Mouse (Mus musculus): Measurements from ENCODE around the gene Nub1. TPM values are rescaled to one million over a fixed set of nuclear protein-coding genes. Genes with fewer than 3 reads are reported as not detected.

Nub1 gene
- total RNA-seq, 2 experiments from 2014 or later: 24.0 to 25.2 TPM

DNA sequence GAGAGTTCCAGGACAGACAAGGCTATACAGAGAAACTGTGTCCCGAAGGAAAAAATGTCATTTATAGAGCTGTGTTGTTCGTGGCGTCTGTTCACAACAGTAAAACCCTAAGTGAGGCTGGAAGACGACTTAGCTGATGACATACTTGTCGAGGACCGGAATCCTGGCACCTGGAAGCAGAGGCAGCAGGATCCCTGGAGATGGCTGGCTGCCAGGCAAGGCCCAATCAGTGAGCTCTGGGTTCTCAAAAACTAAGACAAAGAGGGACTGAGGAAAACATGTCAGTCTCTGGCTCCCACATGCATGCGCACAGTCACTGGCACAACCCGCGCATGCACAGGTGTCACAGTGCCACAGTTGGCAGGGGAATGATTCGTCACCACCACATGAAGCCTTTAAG, 52.3 kb downstream of the Nub1 start:
- ATAC-seq (replicated peaks; ENCODE audit: low FRiP score, poor library complexity, severe bottlenecking): no peak

DNA sequence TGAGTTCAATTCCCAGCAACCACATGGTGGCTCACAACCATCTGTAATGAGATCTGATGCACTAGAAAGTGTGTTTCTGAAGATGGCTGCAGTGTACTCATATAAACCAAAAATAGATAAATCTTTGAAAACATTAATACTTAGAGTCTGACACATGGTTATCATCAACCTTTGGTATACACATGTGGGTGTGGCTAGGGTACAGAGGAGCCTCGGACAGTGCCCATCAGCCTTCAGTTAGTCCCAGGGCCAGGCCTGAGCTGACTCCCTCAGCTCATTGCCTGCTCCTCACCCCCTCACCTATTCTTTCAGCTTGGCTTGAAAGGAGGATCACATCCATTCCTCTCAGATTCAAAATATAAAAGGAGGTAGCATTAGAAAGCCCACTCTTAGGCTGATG, 53.2 kb downstream of the Nub1 start:
- no peak for ATAC-seq (replicated peaks; ENCODE audit: low FRiP score, poor library complexity, severe bottlenecking)

DNA sequence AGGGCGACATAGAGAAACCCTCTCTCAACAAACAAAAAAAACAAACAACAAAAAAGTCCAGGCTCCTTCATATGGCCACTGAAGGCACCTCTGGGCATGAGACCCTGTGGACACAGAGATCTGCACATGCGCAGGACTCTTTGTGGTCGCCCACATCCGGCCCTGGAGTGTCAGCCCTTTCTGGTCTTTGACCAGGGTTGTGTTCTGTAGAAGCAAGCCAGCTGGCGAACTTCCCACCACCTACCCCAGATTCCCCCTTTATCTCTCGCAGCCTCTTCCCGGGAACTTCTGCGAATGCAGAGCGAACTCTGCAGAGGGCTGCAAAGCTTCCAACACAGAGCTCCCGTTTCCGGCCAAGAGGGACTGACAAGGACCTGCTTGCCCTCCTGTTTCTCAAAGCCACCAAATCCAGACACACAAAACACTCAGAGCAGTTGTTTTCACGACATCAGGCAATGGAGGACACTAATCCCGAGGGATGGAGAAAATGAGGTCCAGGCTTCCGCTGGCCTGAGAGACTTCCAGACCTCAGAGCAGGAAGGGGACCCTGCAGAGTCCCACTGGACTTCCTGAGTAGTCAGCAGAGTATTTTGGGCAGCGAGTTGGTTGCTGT, 53.9 kb downstream of the Nub1 start:
- ATAC-seq (replicated peaks; ENCODE audit: low FRiP score, poor library complexity, severe bottlenecking): no peak

DNA sequence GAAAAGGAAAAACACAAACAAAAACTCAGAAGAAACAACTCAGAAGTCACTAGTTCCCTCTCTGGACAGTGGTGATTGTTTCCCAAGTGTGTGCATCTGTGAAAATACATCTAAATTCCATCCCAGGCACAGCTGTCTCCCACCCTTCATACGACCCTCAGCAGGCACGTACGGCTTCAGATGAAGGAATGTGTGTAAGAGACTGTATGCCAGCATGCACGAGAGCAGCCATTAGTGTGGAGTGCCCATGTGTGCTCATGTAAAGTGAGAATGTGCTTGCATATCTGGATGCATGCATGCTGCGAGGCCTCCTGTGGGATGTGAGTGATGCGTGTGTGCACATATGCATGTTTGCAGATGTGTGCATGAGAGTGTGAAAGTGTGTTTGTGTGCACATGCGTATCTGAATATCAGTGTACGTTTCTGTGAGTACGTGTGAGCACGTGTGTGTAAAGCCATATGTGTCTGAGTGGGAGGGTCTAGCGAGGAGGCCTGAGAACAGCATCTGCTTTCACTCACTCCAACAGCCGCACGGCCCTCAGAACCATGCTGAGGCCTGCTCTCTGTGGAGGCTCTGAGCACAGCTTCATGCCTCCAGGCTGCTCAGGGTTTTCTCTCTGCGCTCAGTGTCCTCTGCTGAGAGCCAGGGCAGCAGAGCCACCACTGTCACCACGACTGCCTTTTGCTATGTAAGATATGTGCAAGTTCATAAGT, 56.0 kb downstream of the Nub1 start:
- ATAC-seq (replicated peaks; ENCODE audit: low FRiP score, poor library complexity, severe bottlenecking): no peak

DNA sequence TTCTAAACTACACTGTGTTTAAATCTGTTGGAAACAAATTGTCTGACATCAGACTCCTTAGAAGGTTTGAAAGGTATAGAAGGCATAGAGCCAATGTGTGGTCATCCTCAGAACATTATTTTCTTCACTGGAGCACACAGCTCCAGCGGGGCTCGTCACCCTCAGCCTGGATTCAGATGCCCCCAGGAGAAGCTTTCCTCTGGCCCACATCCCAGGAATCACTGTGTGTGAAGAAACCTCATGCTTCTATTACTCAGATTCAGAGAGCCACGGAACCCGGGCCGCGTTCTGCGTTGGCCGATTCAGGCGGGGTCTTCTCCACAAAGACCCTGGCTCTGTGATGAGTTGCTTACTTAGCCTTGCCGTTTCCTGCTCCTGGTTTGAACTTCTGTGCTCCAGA, 58.6 kb downstream of the Nub1 start:
- ATAC-seq (replicated peaks; ENCODE audit: low FRiP score, poor library complexity, severe bottlenecking): no peak

DNA sequence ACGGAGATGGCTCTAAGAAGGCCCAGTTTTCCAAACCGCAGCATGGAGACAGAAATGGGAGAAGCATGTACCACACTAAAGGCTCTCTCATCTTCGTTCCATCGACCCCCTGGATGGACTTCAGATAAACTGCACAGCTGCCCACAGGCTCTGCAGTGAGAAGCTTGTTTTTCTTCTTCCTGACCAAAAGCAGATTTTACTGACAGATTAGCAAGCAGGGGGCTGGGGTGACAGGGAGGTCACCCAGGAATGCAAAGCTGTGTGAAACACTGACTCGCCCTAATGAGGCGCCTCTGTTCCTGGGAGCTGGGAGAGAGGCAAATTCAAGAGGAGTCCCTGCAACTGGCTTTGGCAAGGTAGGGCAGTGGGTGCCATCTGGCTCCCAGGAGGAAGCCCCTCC, 62.2 kb downstream of the Nub1 start:
- no peak for ATAC-seq (replicated peaks; ENCODE audit: low FRiP score, poor library complexity, severe bottlenecking)

DNA sequence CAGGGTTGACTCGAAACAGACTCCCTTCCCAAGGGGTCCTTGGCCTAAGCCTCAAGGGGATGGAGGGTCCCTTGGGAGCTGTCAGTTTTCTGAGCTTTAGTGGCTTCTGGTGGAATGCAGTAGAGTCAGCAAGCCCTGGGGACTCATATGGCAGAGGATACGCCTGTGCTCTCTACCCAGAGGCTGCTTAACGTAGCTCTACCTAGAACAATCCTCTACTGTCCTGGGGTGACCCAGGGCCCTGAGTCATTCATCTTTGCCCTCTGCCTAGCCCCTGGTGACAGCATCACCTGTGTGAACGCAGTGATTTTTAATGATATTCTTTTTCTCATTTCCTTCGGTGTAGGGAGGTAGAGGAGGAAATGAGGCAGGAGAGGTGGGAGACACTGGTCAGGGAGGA, 64.4 kb downstream of the Nub1 start:
- no peak for ATAC-seq (replicated peaks; ENCODE audit: low FRiP score, poor library complexity, severe bottlenecking)

DNA sequence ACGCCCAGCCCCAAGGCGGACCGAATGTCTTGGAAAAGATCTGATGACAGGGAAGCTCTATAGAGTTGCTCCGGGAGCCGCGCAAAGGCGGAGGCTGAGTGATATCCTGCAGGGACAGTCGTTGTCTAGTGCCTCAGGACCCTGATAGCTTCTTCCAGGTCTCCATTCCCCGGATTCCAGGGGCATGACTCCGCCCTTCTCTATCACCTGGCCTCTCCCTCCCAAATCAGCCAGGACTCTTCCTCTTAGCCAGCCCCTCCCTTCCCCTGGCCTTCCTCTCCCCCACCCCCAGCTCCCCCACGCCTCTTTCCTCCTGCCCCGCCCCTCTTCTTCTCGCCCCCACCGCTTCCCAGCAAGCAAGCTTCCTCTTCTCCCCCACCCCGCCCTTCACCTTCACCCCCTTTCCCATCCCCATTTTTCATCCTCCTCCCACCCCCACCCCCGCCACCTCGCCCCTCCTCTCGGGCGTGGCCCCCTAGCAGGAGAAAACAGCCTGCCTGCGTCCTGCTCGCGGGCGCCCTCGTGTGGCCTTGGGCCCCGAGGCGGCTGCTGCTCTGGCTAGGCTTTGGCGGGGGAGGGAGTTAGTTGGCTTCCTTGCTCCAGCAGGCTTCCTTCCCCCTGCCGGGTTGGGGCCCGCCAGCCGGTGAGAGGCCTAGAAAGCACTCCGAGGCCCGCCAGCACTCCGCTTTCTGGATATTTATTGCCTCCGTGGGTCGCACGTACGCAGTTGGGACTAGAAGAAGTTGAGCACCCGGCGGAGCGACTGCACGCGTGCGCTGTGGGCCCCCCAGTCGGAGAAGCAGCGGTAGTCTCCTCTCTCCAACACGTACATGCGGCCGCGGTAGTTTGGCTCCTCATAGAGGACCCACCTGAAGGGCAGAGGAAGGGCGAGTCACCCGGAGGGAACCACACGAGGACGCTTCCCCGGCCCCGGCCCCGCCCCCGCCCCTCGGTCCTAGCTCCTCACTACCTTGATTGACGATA, 65.3 kb downstream of the Nub1 start:
- no peak for ATAC-seq (replicated peaks; ENCODE audit: low FRiP score, poor library complexity, severe bottlenecking)

DNA sequence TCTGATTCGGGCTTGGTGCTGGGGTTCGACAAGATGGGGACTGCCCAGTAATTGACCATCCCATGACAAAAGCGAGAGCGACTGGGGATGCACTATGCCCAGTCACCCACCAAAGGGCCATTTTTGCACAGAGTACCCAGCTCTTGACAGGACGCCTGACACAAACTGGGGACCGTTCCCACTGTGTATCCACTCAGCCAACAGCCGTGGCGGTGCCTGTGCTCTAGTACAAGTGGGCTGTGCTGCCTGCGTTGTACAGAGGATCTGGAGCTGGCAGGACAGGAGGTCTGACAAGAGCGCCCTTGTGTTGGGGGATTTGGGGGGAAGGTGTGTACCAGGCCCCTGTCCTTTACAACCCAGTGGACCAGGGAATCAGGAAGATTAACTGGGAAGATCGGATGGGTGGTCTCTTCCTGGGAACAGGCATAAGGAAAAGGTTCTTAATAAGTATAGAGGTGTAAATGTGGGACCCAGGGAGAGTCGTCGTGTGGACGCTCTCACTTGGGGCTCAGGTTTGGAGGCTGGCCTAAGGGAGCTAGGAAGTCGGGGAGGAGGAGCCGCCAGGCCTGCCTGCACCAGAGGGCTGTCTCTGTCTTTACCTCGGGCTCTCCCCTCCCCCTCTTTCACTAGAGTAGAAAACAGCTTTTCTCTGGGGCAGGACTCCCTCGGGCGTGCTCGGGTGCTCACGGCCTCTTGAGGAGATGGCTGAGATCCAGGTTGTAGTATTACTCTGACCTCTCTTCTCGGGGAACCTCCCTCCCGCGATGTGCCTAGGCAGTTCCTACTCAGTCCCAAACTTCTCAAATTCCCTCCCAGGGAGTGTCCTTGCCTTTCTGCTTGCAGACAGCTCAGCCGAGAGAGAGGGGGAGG, 66.2 kb downstream of the Nub1 start:
- no peak for ATAC-seq (replicated peaks; ENCODE audit: low FRiP score, poor library complexity, severe bottlenecking)

DNA sequence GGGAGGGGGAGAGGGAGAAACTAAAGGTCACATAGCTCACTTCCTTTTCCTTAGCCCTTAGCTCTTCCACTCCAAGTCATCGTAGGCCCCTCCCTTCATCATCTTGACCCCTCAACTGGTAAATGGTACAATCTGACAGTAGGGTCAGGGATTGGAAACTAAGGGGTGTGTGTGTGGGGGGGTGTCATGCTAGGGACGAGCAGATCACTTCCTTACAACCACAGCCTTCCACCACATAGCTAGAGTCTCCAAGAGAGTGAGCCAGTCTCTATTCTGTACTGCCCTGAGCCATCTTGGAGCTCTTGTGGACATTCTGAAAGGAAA, 66.8 kb downstream of the Nub1 start:
- ATAC-seq (replicated peaks; ENCODE audit: low FRiP score, poor library complexity, severe bottlenecking): no peak

DNA sequence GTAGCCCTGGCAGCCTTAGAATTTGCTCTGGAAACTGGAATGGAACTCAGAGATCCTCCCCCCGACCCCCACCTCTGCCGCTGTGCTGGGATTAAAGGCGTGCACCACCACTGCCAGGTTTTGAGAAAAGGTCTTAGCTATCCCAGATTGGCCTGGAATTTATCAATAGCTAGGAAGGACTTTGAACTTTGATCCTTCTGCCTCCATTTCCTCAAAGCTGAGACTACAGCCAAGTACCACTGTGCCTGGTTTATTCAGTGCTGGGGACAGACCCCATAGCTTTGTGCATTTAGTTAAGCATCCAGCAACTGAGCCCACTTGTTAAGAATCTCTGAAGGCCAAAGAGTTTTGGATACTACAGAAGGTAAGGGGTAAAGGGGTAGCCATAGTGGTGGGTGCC, 71.6 kb downstream of the Nub1 start:
- no peak for ATAC-seq (replicated peaks; ENCODE audit: low FRiP score, poor library complexity, severe bottlenecking)

DNA sequence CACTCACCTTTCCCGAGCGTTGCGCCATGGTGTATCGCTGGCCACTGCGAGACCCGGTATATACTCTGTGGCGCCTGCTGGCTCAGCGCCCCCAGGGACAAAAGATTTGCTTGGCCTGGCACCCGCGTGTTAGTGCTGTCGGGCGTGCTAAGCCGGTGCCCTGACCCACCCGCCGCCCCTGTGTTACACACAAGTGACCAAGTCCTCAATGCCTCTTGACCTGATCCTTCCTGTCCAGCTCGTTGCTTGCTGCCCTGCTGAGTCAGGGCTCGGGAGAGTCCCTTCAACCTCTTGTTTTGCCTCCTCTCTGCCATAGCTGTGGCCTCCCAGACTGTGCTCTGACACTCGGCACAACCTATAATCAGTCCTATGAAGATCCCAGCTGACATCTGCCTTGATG, 72.5 kb downstream of the Nub1 start, which contains the start of gene Crygn:
Crygn (minus strand) TSS at position 193 of the 400 bp plus-strand sequence.
- peak; percentile 49; the same call in 1 of the 2 replicates for ATAC-seq (replicated peaks; ENCODE audit: low FRiP score, poor library complexity, severe bottlenecking)

Other genes starting within 250 kb of the Nub1 start
- gene Fastk, start 240.2 kb upstream of the Nub1 start, total RNA-seq (2015; ENCODE audit: low replicate concordance): 37.1 and 78.4 TPM in 2 replicates
- gene Fastk, start 240.2 kb upstream of the Nub1 start, total RNA-seq (2017; ENCODE audit: low replicate concordance): 15.8 and 32.3 TPM in 2 replicates
- 5.4 TPM in 1 of 2 replicates, not detected in the other for gene Tmub1, start 237.7 kb upstream of the Nub1 start, total RNA-seq (2015; ENCODE audit: low replicate concordance)
- 0.64 and 12.8 TPM in 2 replicates for gene Tmub1, start 237.7 kb upstream of the Nub1 start, total RNA-seq (2017; ENCODE audit: low replicate concordance)
- 9.6 and 10.5 TPM in 2 replicates for gene Agap3, start 233.4 kb upstream of the Nub1 start, total RNA-seq (2015; ENCODE audit: low replicate concordance)
- 14.1 and 23.0 TPM in 2 replicates for gene Agap3, start 233.4 kb upstream of the Nub1 start, total RNA-seq (2017; ENCODE audit: low replicate concordance)
- gene Gbx1, start 158.3 kb upstream of the Nub1 start, total RNA-seq (2015; ENCODE audit: low replicate concordance): not detected in 2 replicates
- gene Gbx1, start 158.3 kb upstream of the Nub1 start, total RNA-seq (2017; ENCODE audit: low replicate concordance): not detected in 2 replicates
- not detected in 2 replicates for gene Asb10, start 144.6 kb upstream of the Nub1 start, total RNA-seq (2015; ENCODE audit: low replicate concordance)
- gene Asb10, start 144.6 kb upstream of the Nub1 start, total RNA-seq (2017; ENCODE audit: low replicate concordance): not detected in 2 replicates
- not detected in 2 replicates for gene 4931409K22Rik, start 128.7 kb upstream of the Nub1 start, total RNA-seq (2015; ENCODE audit: low replicate concordance)
- not detected in 2 replicates for gene 4931409K22Rik, start 128.7 kb upstream of the Nub1 start, total RNA-seq (2017; ENCODE audit: low replicate concordance)
- 14.7 and 18.0 TPM in 2 replicates for gene Abcf2, start 108.1 kb upstream of the Nub1 start, total RNA-seq (2015; ENCODE audit: low replicate concordance)
- 13.7 and 18.1 TPM in 2 replicates for gene Abcf2, start 108.1 kb upstream of the Nub1 start, total RNA-seq (2017; ENCODE audit: low replicate concordance)
- 5.9 and 10.5 TPM in 2 replicates for gene Chpf2, start 98.8 kb upstream of the Nub1 start, total RNA-seq (2015; ENCODE audit: low replicate concordance)
- gene Chpf2, start 98.8 kb upstream of the Nub1 start, total RNA-seq (2017; ENCODE audit: low replicate concordance): 5.5 and 11.9 TPM in 2 replicates
- not detected in 2 replicates for gene Smarcd3, start 61.1 kb upstream of the Nub1 start, total RNA-seq (2015; ENCODE audit: low replicate concordance)
- not detected in 2 replicates for gene Smarcd3, start 61.1 kb upstream of the Nub1 start, total RNA-seq (2017; ENCODE audit: low replicate concordance)
- gene Wdr86, start 45.2 kb downstream of the Nub1 start, total RNA-seq (2015; ENCODE audit: low replicate concordance): not detected in 2 replicates
- gene Wdr86, start 45.2 kb downstream of the Nub1 start, total RNA-seq (2017; ENCODE audit: low replicate concordance): 5.4 TPM in 1 of 2 replicates, not detected in the other
- gene Crygn, start 72.5 kb downstream of the Nub1 start, total RNA-seq (2015; ENCODE audit: low replicate concordance): 21.8 TPM in 1 of 2 replicates, not detected in the other
- gene Crygn, start 72.5 kb downstream of the Nub1 start, total RNA-seq (2017; ENCODE audit: low replicate concordance): not detected in 2 replicates
- gene Rheb, start 157.1 kb downstream of the Nub1 start, total RNA-seq (2015; ENCODE audit: low replicate concordance): 70.8 and 75.0 TPM in 2 replicates
- gene Rheb, start 157.1 kb downstream of the Nub1 start, total RNA-seq (2017; ENCODE audit: low replicate concordance): 37.6 and 73.3 TPM in 2 replicates

Data from erythroid progenitor cell, adult 5-6 weeks (primary cell).